ENCODE assay signal across 8 mouse cellular contexts in the genomic region with DNA sequence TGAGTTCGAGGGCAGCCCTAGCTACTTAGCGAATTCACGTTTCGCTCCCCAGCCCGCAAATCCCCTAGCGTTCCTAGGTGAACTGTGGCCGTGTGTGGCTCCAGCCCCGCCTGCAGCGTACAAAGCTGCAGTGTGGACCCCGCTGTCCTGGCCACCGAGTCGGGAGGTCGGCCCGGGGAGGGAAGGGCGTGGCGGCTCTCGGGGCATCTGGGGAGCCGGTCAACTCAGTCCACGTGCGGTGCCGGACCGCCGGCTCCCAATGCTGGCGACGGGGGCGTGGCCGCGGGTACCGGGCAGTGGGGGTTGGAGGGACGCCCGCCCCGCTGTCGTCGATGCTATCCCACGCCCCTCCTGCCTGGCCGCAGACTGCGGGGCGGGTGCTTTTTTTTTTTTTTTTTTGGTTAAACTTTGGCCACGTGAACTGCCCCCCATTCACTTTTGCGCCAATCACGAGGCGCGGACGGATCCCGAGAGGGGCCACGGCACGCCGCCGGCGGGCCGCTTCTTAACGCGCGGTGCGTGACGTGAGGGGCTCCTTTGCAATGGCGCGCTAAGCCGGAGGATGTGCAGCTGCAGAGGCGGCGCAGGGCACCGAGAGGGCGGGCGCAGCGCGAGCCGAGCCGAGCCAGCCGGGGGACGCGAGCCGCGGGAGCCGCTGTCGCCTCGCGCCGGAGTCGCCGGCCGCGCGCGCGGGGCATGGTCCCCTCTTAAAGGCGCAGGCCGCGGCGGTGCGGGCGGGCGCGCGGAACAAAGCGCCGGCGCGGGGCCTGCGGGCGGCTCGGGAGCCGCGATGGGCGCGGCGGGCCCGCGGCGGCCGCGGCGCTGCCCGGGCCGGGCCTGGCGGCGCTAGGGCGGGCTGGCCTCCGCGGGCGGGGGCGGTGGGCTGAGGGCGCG. TPM values are rescaled to one million over a fixed set of nuclear protein-coding genes. Genes with fewer than 3 reads are reported as not detected.
DNase-seq lines count a peak whose midpoint lies in the region.

TSS of gene Chsy1 (plus strand) at position 555 of the 894 bp plus-strand sequence.

- H3K27me3 ChIP-seq in megakaryocyte, embryonic 14.5 days (replicated peaks), result no peaks in the 10 kb centered on the region

- peak within 1 kb of the TSS; percentile 92 for H3K4me3 ChIP-seq in megakaryocyte, embryonic 14.5 days (replicated peaks)

- H3K9me3 ChIP-seq in megakaryocyte, embryonic 14.5 days, result no peaks in the 10 kb centered on the region

- H3K36me3 ChIP-seq in megakaryocyte, embryonic 14.5 days (replicated peaks; ENCODE audit: low read length), result peaks cover 19% of the 10 kb centered on the region

- peaks cover 78% of the 10 kb centered on the region for H3K4me1 ChIP-seq in megakaryocyte, embryonic 14.5 days

- DNase-seq in adrenal gland, adult (ENCODE audit: inconsistent age in 2 of 2, low spot score in 1 of 2), result peak; percentile 92 to 97
- DNase-seq in embryo, embryonic 10 days (ENCODE audit: low spot score), result peak; percentile 94
- DNase-seq in gastrocnemius, postnatal 10 days, result peak; percentile 89
- DNase-seq in induced T-regulatory cell, adult 2 months (ENCODE audit: low read depth), result peak; percentile 88
- DNase-seq in left cerebral cortex, adult 9 months (ENCODE audit: low spot score in 2 of 2), result peak; percentile 61 to 89
- peak; percentile 95 for DNase-seq in right cerebral cortex, postnatal 10 days (ENCODE audit: low spot score in 2 of 2)
- DNase-seq in urinary bladder, postnatal 14 days (ENCODE audit: low spot score), result peak; percentile 88

RNA-seq across cellular contexts. Expression of gene Chsy1, which starts in this region (rescaled TPM):
- 10 to 100 TPM; 12.1 to 19.0 TPM for total RNA-seq in gastrocnemius, postnatal 10 days (2021)
- polyA plus RNA-seq in megakaryocyte, embryonic 14.5 days (2012; ENCODE audit: insufficient read depth, low replicate concordance), result 9.6 and 14.4 TPM in 2 replicates

Comparison
In these comparisons a context has a peak if more than half of its experiments do, and no peak if none do; other contexts are left out.
1. Peak in every context shown above with its lines: DNase-seq and H3K4me3 ChIP-seq.